Mouse (Mus musculus): Measurements from ENCODE around the gene Haus8. TPM values are rescaled to one million over a fixed set of nuclear protein-coding genes. Genes with fewer than 3 reads are reported as not detected.
"Not testable (repeated sequence)": the region's sequence is repeated elsewhere in the genome, so short reads cannot be mapped to it uniquely, and the experiment has no call there.

Gene Haus8
- polyA plus RNA-seq (2015; fragmentation: Nextera tagmentation; extraction: Ambion mirVana) = 51.9 and 64.3 TPM in 2 replicates

DNA sequence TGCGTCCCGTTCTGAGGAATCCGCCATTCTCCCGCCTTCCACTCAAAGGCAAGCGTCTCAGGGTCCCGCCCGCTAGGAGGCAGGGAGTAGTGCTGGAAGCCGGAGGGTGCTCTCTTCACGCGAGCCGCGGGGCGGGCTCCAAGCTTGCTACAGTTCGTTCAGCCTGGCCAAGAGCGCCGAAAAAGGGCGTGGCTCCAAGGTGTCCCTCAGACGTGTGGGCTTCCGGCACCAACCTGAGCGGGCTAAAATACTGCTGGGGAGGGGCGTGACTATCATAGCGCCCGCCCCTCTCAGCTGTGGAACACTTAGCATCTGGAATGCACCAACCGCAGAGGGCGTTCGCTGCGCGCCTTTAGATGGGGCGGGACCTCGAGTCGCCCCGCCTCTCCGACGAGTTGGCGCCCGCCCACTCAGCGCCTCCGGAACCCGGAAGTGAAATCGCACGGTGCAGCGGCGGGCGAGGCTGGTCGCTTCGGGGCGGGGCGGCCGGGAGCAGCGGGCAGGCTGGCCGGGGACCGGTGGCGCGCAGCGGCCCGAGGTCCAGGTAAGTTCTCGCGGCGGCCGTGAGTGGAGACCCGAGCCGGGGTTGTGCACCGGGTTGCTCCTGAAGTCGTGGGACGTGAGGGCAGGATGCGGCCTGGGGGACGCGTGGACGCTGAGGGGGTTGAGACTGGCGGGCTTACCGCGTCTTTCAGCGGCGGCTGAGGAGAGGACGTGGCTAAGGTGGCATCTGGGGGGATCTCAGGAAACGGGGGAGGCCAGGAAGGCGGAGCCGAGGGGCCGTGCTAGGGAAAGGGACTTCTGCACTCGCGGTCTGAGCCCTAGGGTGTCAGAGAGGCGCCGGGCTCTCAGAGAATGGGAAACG, at the start of gene Haus8, which contains the start of gene Myo9b:
Gene Haus8 (minus strand): TSS at position 649 of the 865 bp plus-strand sequence.
Gene Myo9b (plus strand): TSS at position 429 of the 865 bp plus-strand sequence.
- H3K9me3 ChIP-seq = no peaks in the 10 kb centered on the region
- peak; percentile 98 for ATAC-seq (ENCODE audit: low read depth)

DNA sequence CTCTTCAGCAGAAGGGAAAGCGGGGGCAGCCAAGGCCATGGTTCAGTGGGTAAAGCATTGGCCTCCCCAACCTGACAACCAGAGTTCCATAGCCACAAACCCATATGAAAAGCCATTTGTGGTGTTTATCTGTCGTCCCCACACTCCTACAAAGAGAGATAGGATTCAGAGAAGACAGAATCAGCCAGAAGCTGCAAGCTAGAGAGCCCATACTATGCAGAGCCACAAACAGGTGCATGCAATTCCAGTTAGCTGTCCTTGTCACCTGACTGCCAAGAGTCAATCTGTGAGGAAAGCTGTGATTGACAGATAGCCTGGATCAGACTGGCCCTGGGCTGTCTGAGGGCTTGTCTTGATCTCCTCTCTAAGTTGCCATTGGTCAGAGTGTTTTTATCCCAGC, 47.0 kb upstream of the Haus8 start:
- not testable (repeated sequence) for ATAC-seq (ENCODE audit: low read depth); H3K4me2 ChIP-seq; H3K4me3 ChIP-seq; H3K9ac ChIP-seq; H3K4me1 ChIP-seq (replicated peaks); H3K27ac ChIP-seq (replicated peaks); H3K27me3 ChIP-seq; H3K9me3 ChIP-seq
- WGBS = 91% methylated on average over 2 of the region's 2 CpGs
- peaks cover 51% of the 10 kb centered on the region for H3K36me3 ChIP-seq

More for the DNA sequence above, at the start of gene Haus8, which contains the start of gene Myo9b:
- H3K27me3 ChIP-seq = no peaks in the 10 kb centered on the region
- H3K27ac ChIP-seq (replicated peaks) = peak within 1 kb of the TSS; percentile 83
- H3K4me2 ChIP-seq = peak within 1 kb of the TSS; percentile 88
- H3K4me3 ChIP-seq = peak within 1 kb of the TSS; percentile 87
- peak within 1 kb of the TSS; percentile 83 for H3K9ac ChIP-seq
- WGBS = under 1% methylated on average over 84 of the region's 84 CpGs
- H3K36me3 ChIP-seq = 0 out of 2 replicates have a peak, but pooled peaks cover 13% of the 10 kb centered on the region
- peaks cover 43% of the 10 kb centered on the region for H3K4me1 ChIP-seq (replicated peaks)

DNA sequence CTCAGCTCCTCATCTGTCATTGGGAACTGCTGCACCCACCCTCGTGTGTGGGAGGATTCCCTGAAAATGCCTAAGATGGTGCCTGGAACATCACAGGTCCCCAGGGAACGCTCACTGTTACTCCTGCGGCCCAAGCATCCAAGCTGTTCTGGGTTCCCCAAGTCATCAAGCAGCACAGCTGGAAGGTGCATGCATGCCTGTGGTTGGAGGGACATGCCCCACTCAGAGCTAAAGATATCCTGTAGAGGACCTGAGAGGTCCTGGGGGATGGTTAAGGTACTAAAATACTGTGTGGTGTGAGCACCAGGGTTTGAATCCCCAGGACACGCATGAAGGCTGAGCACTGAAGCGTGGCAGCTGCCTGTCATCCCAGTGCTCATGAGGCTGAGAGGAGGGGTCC, 45.9 kb upstream of the Haus8 start:
- H3K4me1 ChIP-seq (replicated peaks); ATAC-seq (ENCODE audit: low read depth); H3K9me3 ChIP-seq; H3K27me3 ChIP-seq; H3K4me3 ChIP-seq; H3K9ac ChIP-seq; H3K4me2 ChIP-seq; H3K27ac ChIP-seq (replicated peaks): not testable (repeated sequence)
- peaks cover 40% of the 10 kb centered on the region for H3K36me3 ChIP-seq
- WGBS = 83% methylated on average over 5 of the region's 5 CpGs

DNA sequence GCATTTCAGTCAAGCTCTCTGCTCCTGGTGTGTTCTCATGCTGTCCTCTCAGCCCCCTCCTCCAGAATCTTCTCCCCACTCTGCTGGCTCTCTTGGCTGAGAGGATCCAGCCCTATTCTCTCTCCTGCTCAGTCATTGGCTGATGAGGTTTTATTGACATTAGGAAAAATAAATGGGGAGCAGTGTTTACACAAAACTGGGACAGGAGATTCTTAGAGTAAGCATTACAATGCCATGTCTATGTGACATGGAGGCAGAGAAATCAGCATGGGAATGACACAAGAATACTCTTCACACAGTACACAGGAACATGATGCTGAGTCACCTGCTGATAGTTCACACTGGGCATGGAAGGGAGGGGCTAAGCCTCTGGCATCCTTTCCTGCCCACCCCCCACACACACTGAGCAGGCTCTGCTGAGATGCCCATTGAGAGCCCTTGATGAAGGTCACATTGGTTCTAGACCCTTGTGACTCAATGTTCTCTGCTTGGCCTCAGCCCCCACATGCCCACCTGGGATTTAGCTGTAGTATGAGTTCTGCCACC, 43.8 kb upstream of the Haus8 start:
- Histone ChIP-seq H3K4me3 (no peak overlapping the region), H3K36me3 (peaks cover 21% of the 10 kb centered on the region), H3K27ac (replicated peaks) (no peak overlapping the region), H3K27me3 (no peaks in the 10 kb centered on the region), H3K9ac (no peak overlapping the region), H3K4me2 (no peak overlapping the region), H3K9me3 (no peaks in the 10 kb centered on the region), H3K4me1 (replicated peaks) (peaks cover 11% of the 10 kb centered on the region)
- no peak for ATAC-seq (ENCODE audit: low read depth)

DNA sequence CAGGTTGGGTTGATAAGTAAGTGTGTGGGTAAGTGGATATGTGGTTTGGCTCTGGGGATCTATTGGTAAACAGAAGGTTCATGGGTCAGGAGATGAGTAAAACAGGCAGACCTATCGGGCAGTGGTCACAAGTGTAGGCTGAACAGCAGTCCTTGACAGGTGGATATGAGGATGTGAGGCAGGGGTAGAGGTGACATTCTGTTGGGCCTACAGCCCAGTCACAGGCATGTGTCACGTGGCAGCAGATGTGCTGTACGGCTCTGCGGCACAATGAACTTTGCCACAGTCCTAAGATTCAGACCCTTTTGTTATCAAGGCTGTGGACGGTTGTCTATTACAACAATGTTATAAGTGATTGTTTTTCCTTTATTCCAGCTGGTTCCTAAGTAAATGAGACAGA, 43.2 kb upstream of the Haus8 start:
- WGBS = 90% methylated on average over 5 of the region's 5 CpGs
- Histone ChIP-seq H3K27ac (replicated peaks) (no peak overlapping the region), H3K9me3 (no peaks in the 10 kb centered on the region), H3K4me3 (no peak overlapping the region), H3K4me2 (no peak overlapping the region), H3K4me1 (replicated peaks) (peaks cover 11% of the 10 kb centered on the region), H3K36me3 (peaks cover 16% of the 10 kb centered on the region), H3K27me3 (no peaks in the 10 kb centered on the region), H3K9ac (no peak overlapping the region)
- no peak for ATAC-seq (ENCODE audit: low read depth)

DNA sequence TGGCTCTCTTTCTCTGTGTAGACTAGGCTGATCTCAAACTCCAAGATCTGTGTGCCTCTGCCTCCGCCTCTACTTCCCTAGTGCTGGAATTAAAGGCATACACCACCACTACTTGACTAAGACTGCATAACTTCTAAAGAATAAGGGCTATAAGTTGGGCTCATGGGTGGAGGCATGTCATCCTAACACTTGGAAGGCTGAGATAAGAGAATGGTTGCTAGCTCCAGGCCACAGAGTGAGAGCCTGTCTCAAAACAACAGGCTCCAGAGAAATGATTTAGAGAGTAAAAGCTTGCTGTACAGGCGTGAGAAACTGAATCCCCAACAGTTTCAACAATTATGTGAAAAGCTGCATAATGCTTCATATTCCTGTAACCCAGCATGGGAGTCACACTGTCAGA, 41.2 kb upstream of the Haus8 start:
- peaks cover 11% of the 10 kb centered on the region for H3K4me1 ChIP-seq (replicated peaks)

DNA sequence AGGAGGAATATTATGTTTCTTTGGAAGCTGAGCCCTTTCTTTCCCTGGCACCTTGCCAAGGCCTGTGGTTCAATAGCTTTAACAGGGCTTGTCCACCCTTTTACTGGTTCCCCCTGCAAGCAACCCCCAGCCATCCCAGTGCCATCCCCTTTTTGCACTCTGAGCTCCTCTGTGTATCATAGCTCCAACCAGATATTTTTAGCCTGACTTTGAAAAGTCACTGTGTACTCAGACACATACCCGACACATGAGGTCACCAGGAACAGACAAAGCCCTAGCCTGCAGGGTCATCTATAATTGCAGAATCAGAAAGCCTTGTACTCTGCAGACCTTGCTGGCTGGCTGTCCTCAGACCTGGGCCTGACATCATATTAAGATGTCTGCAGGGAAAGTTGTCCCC, 40.0 kb upstream of the Haus8 start:
- no peak overlapping the region; the same call in 1 of the 2 replicates for H3K27ac ChIP-seq (replicated peaks)

More for the DNA sequence above, 41.2 kb upstream of the Haus8 start:
- Histone ChIP-seq H3K9me3 (no peaks in the 10 kb centered on the region), H3K4me3 (no peak overlapping the region), H3K4me2 (no peak overlapping the region), H3K9ac (no peak overlapping the region), H3K36me3 (peaks cover 15% of the 10 kb centered on the region), H3K27me3 (no peaks in the 10 kb centered on the region), H3K27ac (replicated peaks) (no peak overlapping the region)
- WGBS = 94% methylated on average over 2 of the region's 2 CpGs
- ATAC-seq (ENCODE audit: low read depth) = no peak

DNA sequence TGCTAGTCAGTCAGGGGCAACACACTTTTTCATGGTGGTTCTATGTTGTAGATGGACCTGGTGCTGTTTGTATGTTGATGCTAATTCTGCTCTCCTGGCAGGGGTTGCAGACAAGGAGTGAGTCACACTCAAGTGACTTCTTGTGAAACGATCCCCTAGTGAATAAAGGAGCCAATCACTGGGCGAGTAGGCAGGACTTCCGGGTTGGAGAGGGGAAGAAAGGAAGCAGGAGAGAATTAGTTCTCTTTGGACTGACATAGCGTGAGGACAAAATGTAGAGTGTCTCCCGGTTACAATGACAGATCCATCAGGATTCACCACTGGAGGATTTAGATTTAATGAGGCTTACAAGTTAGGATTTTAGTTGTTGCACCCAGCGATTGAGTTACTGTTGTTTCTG, 37.7 kb upstream of the Haus8 start:
- Histone ChIP-seq H3K27ac (replicated peaks) (no peak overlapping the region), H3K4me3 (no peak overlapping the region), H3K36me3 (peaks cover 7% of the 10 kb centered on the region; the same call in 1 of the 2 replicates), H3K4me2 (no peak overlapping the region), H3K4me1 (replicated peaks) (peaks cover 11% of the 10 kb centered on the region), H3K27me3 (no peaks in the 10 kb centered on the region), H3K9me3 (no peaks in the 10 kb centered on the region), H3K9ac (no peak overlapping the region)
- 82% methylated on average over 6 of the region's 6 CpGs for WGBS
- ATAC-seq (ENCODE audit: low read depth) = no peak

More for the DNA sequence above, 40.0 kb upstream of the Haus8 start:
- WGBS = 75% methylated on average over 1 of the region's 1 CpGs
- ATAC-seq (ENCODE audit: low read depth) = no peak
- H3K36me3 ChIP-seq = peaks cover 13% of the 10 kb centered on the region
- H3K4me3 ChIP-seq = no peak overlapping the region
- no peaks in the 10 kb centered on the region for H3K9me3 ChIP-seq
- H3K4me1 ChIP-seq (replicated peaks) = peaks cover 11% of the 10 kb centered on the region
- H3K27me3 ChIP-seq = no peaks in the 10 kb centered on the region
- no peak overlapping the region for H3K4me2 ChIP-seq
- H3K9ac ChIP-seq = no peak overlapping the region

DNA sequence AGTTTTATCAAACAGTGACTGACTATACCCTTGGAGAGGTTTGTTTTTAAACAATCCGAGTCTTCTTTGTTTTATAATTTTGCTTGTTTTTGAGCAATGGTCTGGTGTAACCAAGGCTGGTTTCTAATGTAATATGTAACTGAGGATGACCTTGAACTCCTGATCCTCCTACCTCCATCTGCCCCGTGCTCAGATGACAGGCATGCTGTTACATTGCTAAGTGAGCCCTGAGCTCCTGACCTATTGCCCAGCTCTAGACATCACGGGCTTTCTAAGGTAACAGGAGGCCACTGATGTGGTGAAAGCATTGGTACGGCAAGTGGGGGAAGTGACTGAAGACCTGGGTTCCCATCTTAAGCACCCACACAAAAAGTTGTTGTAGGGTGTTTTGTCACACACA, 35.2 kb upstream of the Haus8 start:
- ATAC-seq (ENCODE audit: low read depth) = no peak
- H3K9me3 ChIP-seq = 0 out of 2 replicates have a peak, but pooled peaks cover 3% of the 10 kb centered on the region
- H3K4me1 ChIP-seq (replicated peaks) = peaks cover 8% of the 10 kb centered on the region
- 86% methylated on average over 4 of the region's 4 CpGs for WGBS
- no peak overlapping the region for H3K27ac ChIP-seq (replicated peaks)
- H3K36me3 ChIP-seq = peaks cover 12% of the 10 kb centered on the region
- no peaks in the 10 kb centered on the region for H3K27me3 ChIP-seq
- no peak overlapping the region for H3K9ac ChIP-seq
- H3K4me2 ChIP-seq = no peak overlapping the region
- no peak overlapping the region for H3K4me3 ChIP-seq

DNA sequence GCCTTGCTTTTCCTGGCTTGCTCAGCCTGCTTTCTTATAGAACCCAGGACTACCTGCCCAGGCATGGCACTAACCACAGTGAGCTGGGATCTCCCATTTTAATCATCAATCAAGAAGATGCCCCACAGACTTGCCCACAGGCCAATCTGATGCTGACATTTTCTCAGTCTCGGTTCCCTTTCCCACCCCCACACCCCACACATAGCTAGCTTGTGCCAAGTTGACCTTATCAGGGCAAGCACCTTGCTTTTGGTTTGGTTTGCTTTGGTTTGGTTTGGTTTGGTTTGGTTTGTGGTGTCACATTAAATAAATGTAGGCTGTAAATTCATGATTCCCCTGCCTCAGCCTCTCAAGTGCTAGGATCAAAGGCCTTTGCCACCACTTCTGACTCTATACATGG, 34.6 kb upstream of the Haus8 start:
- Histone ChIP-seq H3K9ac (no peak overlapping the region), H3K4me3 (no peak overlapping the region), H3K4me1 (replicated peaks) (peaks cover 3% of the 10 kb centered on the region), H3K27ac (replicated peaks) (no peak overlapping the region), H3K36me3 (peaks cover 15% of the 10 kb centered on the region), H3K27me3 (no peaks in the 10 kb centered on the region), H3K9me3 (0 out of 2 replicates have a peak, but pooled peaks cover 3% of the 10 kb centered on the region), H3K4me2 (no peak overlapping the region)
- 84% methylated on average over 1 of the region's 1 CpGs for WGBS
- ATAC-seq (ENCODE audit: low read depth) = no peak

DNA sequence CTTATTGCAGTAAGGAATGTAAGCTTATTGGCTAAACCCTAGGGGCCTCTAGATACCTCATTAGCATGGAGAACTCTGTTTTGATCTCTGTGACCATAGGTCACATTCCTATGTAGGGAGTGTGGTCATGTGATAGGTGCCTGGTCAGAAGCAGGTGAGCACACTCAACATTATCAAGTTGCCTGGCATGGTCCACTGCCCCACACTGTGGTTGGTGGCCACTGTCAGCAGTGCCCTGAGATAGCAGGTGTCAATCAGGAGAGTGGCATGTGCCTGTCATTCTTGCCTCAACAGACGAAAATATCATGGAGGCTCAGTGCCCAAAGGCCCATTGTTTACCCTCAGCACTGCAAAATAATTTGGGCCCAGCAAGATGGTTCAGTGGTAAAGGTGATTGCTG, 33.3 kb upstream of the Haus8 start:
- Histone ChIP-seq H3K4me2 (no peak overlapping the region), H3K4me3 (no peak overlapping the region), H3K9ac (no peak overlapping the region), H3K27me3 (no peaks in the 10 kb centered on the region), H3K9me3 (0 out of 2 replicates have a peak, but pooled peaks cover 3% of the 10 kb centered on the region), H3K36me3 (peaks cover 24% of the 10 kb centered on the region), H3K4me1 (replicated peaks) (no peaks in the 10 kb centered on the region), H3K27ac (replicated peaks) (no peak overlapping the region)
- WGBS = 91% methylated on average over 1 of the region's 1 CpGs
- no peak for ATAC-seq (ENCODE audit: low read depth)

DNA sequence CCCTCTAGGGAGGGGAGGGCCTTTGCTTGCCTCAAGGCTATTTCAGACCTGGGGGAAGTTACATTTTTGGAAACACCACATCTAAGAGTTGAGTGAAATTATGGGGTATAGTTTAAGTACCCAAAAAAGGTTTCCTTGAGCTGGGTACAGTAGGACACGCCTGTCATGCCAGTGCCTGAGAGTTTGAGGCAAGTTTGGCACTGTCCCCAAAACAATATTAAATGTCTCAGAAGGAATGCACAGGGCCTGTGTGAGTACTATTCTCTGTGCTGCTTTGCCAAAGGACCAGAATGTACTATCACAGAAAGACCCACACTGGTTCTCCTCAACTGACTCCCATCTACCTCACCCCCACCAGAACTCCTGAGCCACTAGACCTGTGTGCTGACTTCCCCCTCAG, 30.9 kb upstream of the Haus8 start:
- Histone ChIP-seq H3K4me3 (no peak overlapping the region), H3K4me1 (replicated peaks) (no peaks in the 10 kb centered on the region), H3K9me3 (0 out of 2 replicates have a peak, but pooled peaks cover 3% of the 10 kb centered on the region), H3K36me3 (peaks cover 24% of the 10 kb centered on the region), H3K27ac (replicated peaks) (no peak overlapping the region), H3K9ac (no peak overlapping the region), H3K4me2 (no peak overlapping the region), H3K27me3 (no peaks in the 10 kb centered on the region)
- WGBS = 85% methylated on average over 1 of the region's 1 CpGs
- no peak for ATAC-seq (ENCODE audit: low read depth)

Data from neural tube, embryonic 13.5 days (tissue).